Mouse (Mus musculus) kidney, adult 9 months (tissue): ENCODE data around the gene Hmga1b.
"Not testable (repeated sequence)": the region's sequence is repeated elsewhere in the genome, so short reads cannot be mapped to it uniquely, and the experiment has no call there.

Source experiments
- DNase-seq: peaks from one replicate; pipeline ENCODE4 v3.0.0; 2022

Gene Hmga1b

GRCm38 (mm10) chr11:120731858-120732680 is 30.5 kb upstream of the Hmga1b start, which contains the start of gene Cbr2:
Cbr2 (minus strand) TSS chr11:120732114.
- peak; percentile 50 for DNase-seq

GRCm38 (mm10) chr11:120733521-120733920 is 29.1 kb upstream of the Hmga1b start:
- peak; percentile 60 for DNase-seq

GRCm38 (mm10) chr11:120736424-120736823 is 26.2 kb upstream of the Hmga1b start:
- DNase-seq, result no peak

- no peak for DNase-seq
Observed at GRCm38 (mm10) chr11:120740981-120741380, 21.6 kb upstream of the Hmga1b start.

GRCm38 (mm10) chr11:120744121-120744701 is 18.4 kb upstream of the Hmga1b start:
- no peak for DNase-seq

GRCm38 (mm10) chr11:120747974-120748373 is 14.6 kb upstream of the Hmga1b start:
- no peak for DNase-seq

- DNase-seq, result peak; percentile 57
Observed at GRCm38 (mm10) chr11:120749430-120749829, 13.2 kb upstream of the Hmga1b start.

- DNase-seq, result no peak
Observed at GRCm38 (mm10) chr11:120751606-120752005, 11.0 kb upstream of the Hmga1b start.

- DNase-seq, result no peak
Observed at GRCm38 (mm10) chr11:120760236-120760635, 2.4 kb upstream of the Hmga1b start.

- no peak for DNase-seq
Observed at GRCm38 (mm10) chr11:120761811-120762671, 553 bp upstream of the Hmga1b start.

- DNase-seq, result not testable (repeated sequence)
Observed at GRCm38 (mm10) chr11:120763121-120763999, 766 bp downstream of the Hmga1b start.

- DNase-seq, result not testable (repeated sequence)
Observed at GRCm38 (mm10) chr11:120767023-120767422, 4.4 kb downstream of the Hmga1b start.

- DNase-seq, result no peak
Observed at GRCm38 (mm10) chr11:120768206-120768605, 5.6 kb downstream of the Hmga1b start.

- no peak for DNase-seq
Observed at GRCm38 (mm10) chr11:120772749-120773148, 10.2 kb downstream of the Hmga1b start.

- no peak for DNase-seq
Observed at GRCm38 (mm10) chr11:120773463-120774190, 11.0 kb downstream of the Hmga1b start.

- peak; percentile 96 for DNase-seq
Observed at GRCm38 (mm10) chr11:120775774-120776469, 13.3 kb downstream of the Hmga1b start.

GRCm38 (mm10) chr11:120777123-120777522 is 14.5 kb downstream of the Hmga1b start:
- DNase-seq, result no peak

GRCm38 (mm10) chr11:120779876-120780275 is 17.3 kb downstream of the Hmga1b start:
- no peak for DNase-seq

GRCm38 (mm10) chr11:120781361-120781760 is 18.8 kb downstream of the Hmga1b start:
- DNase-seq, result peak; percentile 53

GRCm38 (mm10) chr11:120783426-120784063 is 21.0 kb downstream of the Hmga1b start:
- DNase-seq, result no peak
